Mouse (Mus musculus) C2C12 (cell line): Measurements from ENCODE around the gene Rapgef2.

Experiments used
- CEBPB ChIP-seq: IDR thresholded peaks from one replicate; pipeline ENCODE4 v1.6.1; 2011; ENCODE audit warnings: low read depth, mild to moderate bottlenecking, control low read depth, moderate library complexity
- CTCF ChIP-seq: IDR thresholded peaks from one replicate; pipeline ENCODE4 v1.5.1; 2011; ENCODE audit not compliant: control insufficient read depth, insufficient read depth, insufficient read length
- FOSL1 ChIP-seq: IDR thresholded peaks from one replicate; pipeline ENCODE4 v1.8.0; 2011; ENCODE audit warnings: mild to moderate bottlenecking, low read length; ENCODE audit not compliant: poor library complexity, insufficient read depth, severe bottlenecking
- MAX ChIP-seq: IDR thresholded peaks from one replicate; pipeline ENCODE4 v1.6.1; 2011; ENCODE audit warnings: mild to moderate bottlenecking, control low read depth
- MYOD1 ChIP-seq: IDR thresholded peaks from one replicate; pipeline ENCODE4 v1.6.1; 2011; ENCODE audit warnings: low read depth; ENCODE audit not compliant: control insufficient read depth, insufficient read length
- MYOG ChIP-seq: IDR thresholded peaks from one replicate; pipeline ENCODE4 v1.6.1; 2011; ENCODE audit not compliant: control insufficient read depth, insufficient read length; ENCODE audit errors: extremely low read depth
- USF1 ChIP-seq: IDR thresholded peaks from one replicate; pipeline ENCODE4 v1.6.1; 2011; ENCODE audit warnings: low read depth, mild to moderate bottlenecking, control low read depth, moderate library complexity

DNA sequence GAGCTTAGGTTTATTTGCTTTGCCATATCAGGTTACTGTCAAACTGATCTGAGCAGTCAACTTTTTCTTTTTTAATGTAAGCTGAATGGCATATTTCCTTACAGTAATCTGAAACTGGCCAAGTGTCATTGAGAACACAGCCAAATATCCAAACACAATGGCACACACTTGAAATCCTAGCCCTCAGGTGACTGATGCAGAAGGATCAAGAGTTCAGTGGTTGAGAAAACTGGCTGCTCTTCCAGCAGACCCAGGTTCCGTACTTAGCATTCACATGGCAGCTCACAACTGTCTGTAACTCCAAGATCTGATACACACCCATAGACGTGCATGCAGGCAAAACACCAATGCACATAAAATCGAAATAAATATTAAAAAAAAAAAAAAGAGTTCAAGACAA lies 243.3 kb downstream of the Rapgef2 start:
- TF ChIP-seq MYOG: no peak
- no peak for TF ChIP-seq MAX
- no peak for TF ChIP-seq CTCF
- TF ChIP-seq USF1: no peak
- no peak for TF ChIP-seq CEBPB
- no peak for TF ChIP-seq FOSL1
- no peak for TF ChIP-seq MYOD1
